Mouse (Mus musculus) stomach, embryonic 15.5 days (tissue): ENCODE measurements at regions not wholly inside any gene's neighbourhood (a gene's known extent, or its start where the extent isn't known, plus 50 kb on each side); places are given as distances from the start of the nearest gene placed in this dataset.
A peak's percentile ranks its signal among the peaks of the same experiment; 100 is the strongest.
"Not testable (repeated sequence)": the region's sequence is repeated elsewhere in the genome, so short reads cannot be mapped to it uniquely, and the experiment has no call there.

Experiments
- ATAC-seq: fragments of 200-750 bp; cut with Nextera tagmentation; 2 replicates; pipeline ENCODE4 v1.8.0; 2017; ENCODE audit warnings: low read depth, moderate number of reproducible peaks, moderate TSS enrichment; ENCODE audit not compliant: insufficient read depth, low FRiP score
- H3K27ac ChIP-seq: fragments of 300-500 bp; sonication (generic); 2 replicates; pipeline ENCODE4 v1.5.1; 2015; ENCODE audit warnings: mild to moderate bottlenecking, inconsistent platforms
- H3K27me3 ChIP-seq: fragments of 300-500 bp; sonication (generic); replicated peaks from 2 replicates; pipeline ENCODE4 v1.6.1; 2015; ENCODE audit warnings: inconsistent platforms
- H3K36me3 ChIP-seq: fragments of 300-500 bp; sonication (generic); 2 replicates; pipeline ENCODE4 v1.6.1; 2015; ENCODE audit warnings: inconsistent platforms
- H3K4me1 ChIP-seq: fragments of 300-500 bp; sonication (generic); 2 replicates; pipeline ENCODE4 v1.6.1; 2015; ENCODE audit warnings: inconsistent platforms
- H3K4me2 ChIP-seq: fragments of 300-500 bp; sonication (generic); 2 replicates; pipeline ENCODE4 v1.6.1; 2015; ENCODE audit warnings: mild to moderate bottlenecking, inconsistent platforms
- H3K4me3 ChIP-seq: fragments of 300-500 bp; sonication (generic); replicated peaks from 2 replicates; pipeline ENCODE4 v1.5.1; 2015; ENCODE audit warnings: inconsistent platforms
- H3K9ac ChIP-seq: fragments of 300-500 bp; sonication (generic); 2 replicates; pipeline ENCODE4 v1.6.1; 2015; ENCODE audit warnings: inconsistent platforms
- H3K9me3 ChIP-seq: fragments of 300-500 bp; sonication (generic); 2 replicates; pipeline ENCODE4 v1.6.1; 2016; ENCODE audit warnings: inconsistent platforms
- WGBS: fragments of 180-500 bp; shearing (Covaris S2); methylation state at CpG from one replicate; pipeline ENCODE4 v1.1.7; 2015; 5-methylcytosine and 5-hydroxymethylcytosine counted together

GRCm38 (mm10) chrX:77410812-77411211 lies 100.0 kb upstream of the Tbl1x start:
- ATAC-seq, result no peak
- Histone ChIP-seq H3K9ac (no peak overlapping the region), H3K27ac (no peak overlapping the region), H3K36me3 (no peaks in the 10 kb centered on the region), H3K27me3 (no peaks in the 10 kb centered on the region), H3K4me2 (no peak overlapping the region), H3K4me3 (no peak overlapping the region), H3K9me3 (no peaks in the 10 kb centered on the region), H3K4me1 (no peaks in the 10 kb centered on the region)

GRCm38 (mm10) chrX:77414156-77414555 lies 96.7 kb upstream of the Tbl1x start:
- no peak for ATAC-seq
- H3K27me3 ChIP-seq, result no peaks in the 10 kb centered on the region
- no peaks in the 10 kb centered on the region for H3K9me3 ChIP-seq
- no peak overlapping the region for H3K4me3 ChIP-seq
- H3K4me1 ChIP-seq, result no peaks in the 10 kb centered on the region
- H3K36me3 ChIP-seq, result no peaks in the 10 kb centered on the region
- no peak overlapping the region for H3K27ac ChIP-seq
- no peak overlapping the region for H3K4me2 ChIP-seq
- no peak overlapping the region for H3K9ac ChIP-seq

GRCm38 (mm10) chrX:77417766-77418165 lies 93.0 kb upstream of the Tbl1x start:
- H3K27ac ChIP-seq, result no peak overlapping the region
- H3K36me3 ChIP-seq, result no peaks in the 10 kb centered on the region
- ATAC-seq, result no peak
- no peaks in the 10 kb centered on the region for H3K4me1 ChIP-seq
- no peaks in the 10 kb centered on the region for H3K27me3 ChIP-seq
- H3K4me3 ChIP-seq, result no peak overlapping the region
- H3K9ac ChIP-seq, result no peak overlapping the region
- H3K4me2 ChIP-seq, result no peak overlapping the region
- no peaks in the 10 kb centered on the region for H3K9me3 ChIP-seq

- Histone ChIP-seq H3K27me3 (no peaks in the 10 kb centered on the region), H3K36me3 (no peaks in the 10 kb centered on the region), H3K27ac (no peak overlapping the region), H3K9me3 (no peaks in the 10 kb centered on the region), H3K4me2 (no peak overlapping the region), H3K4me3 (no peak overlapping the region), H3K9ac (no peak overlapping the region), H3K4me1 (no peaks in the 10 kb centered on the region)
- 64% methylated on average over 2 of the region's 2 CpGs for WGBS
- no peak for ATAC-seq
These were observed 88.6 kb upstream of the Tbl1x start for GRCm38 (mm10) chrX:77422206-77422605.

- Histone ChIP-seq H3K27ac (no peak overlapping the region), H3K27me3 (no peaks in the 10 kb centered on the region), H3K4me1 (no peaks in the 10 kb centered on the region), H3K4me3 (no peak overlapping the region), H3K36me3 (no peaks in the 10 kb centered on the region), H3K9me3 (no peaks in the 10 kb centered on the region), H3K9ac (no peak overlapping the region), H3K4me2 (no peak overlapping the region)
- WGBS, result 84% methylated on average over 3 of the region's 3 CpGs
- no peak for ATAC-seq
These were observed 85.8 kb upstream of the Tbl1x start for GRCm38 (mm10) chrX:77424792-77425727.

GRCm38 (mm10) chrX:77425728-77426102 lies 85.1 kb upstream of the Tbl1x start:
- not testable (repeated sequence) for H3K9ac ChIP-seq, H3K4me3 ChIP-seq, ATAC-seq, H3K27ac ChIP-seq, H3K36me3 ChIP-seq, H3K9me3 ChIP-seq, H3K4me2 ChIP-seq, H3K4me1 ChIP-seq, H3K27me3 ChIP-seq
- 67% methylated on average over 3 of the region's 3 CpGs for WGBS

- 83% methylated on average over 6 of the region's 6 CpGs for WGBS
These were observed 84.0 kb upstream of the Tbl1x start for GRCm38 (mm10) chrX:77426836-77427235.

GRCm38 (mm10) chrX:77432001-77432565 lies 78.7 kb upstream of the Tbl1x start:
- Histone ChIP-seq H3K27ac (peak overlapping the region; percentile 48; the same call in 1 of the 2 replicates), H3K4me1 (no peaks in the 10 kb centered on the region), H3K4me2 (no peak overlapping the region), H3K9ac (no peak overlapping the region), H3K27me3 (no peaks in the 10 kb centered on the region), H3K36me3 (no peaks in the 10 kb centered on the region), H3K9me3 (no peaks in the 10 kb centered on the region), H3K4me3 (no peak overlapping the region)
- WGBS, result 51% methylated on average over 2 of the region's 2 CpGs
- ATAC-seq, result no peak

More at GRCm38 (mm10) chrX:77426836-77427235, 84.0 kb upstream of the Tbl1x start:
- H3K4me2 ChIP-seq, H3K27ac ChIP-seq, H3K4me1 ChIP-seq, ATAC-seq, H3K9ac ChIP-seq, H3K27me3 ChIP-seq, H3K36me3 ChIP-seq, H3K4me3 ChIP-seq, H3K9me3 ChIP-seq: not testable (repeated sequence)

- peak overlapping the region; percentile 48; the same call in 1 of the 2 replicates for H3K27ac ChIP-seq
- 20% methylated on average over 27 of the region's 29 CpGs for WGBS
These were observed 77.7 kb upstream of the Tbl1x start for GRCm38 (mm10) chrX:77432846-77433810.

GRCm38 (mm10) chrX:77433811-77434192 lies 77.0 kb upstream of the Tbl1x start:
- H3K9ac ChIP-seq, result no peak overlapping the region
- H3K4me3 ChIP-seq, result peak overlapping the region; percentile 19; the same call in 1 of the 2 replicates
- 0 out of 2 replicates have a peak overlapping the region, but pooled peaks have one; percentile 48 for H3K27ac ChIP-seq

More at GRCm38 (mm10) chrX:77432846-77433810, 77.7 kb upstream of the Tbl1x start:
- Histone ChIP-seq H3K9me3 (no peaks in the 10 kb centered on the region), H3K36me3 (no peaks in the 10 kb centered on the region), H3K27me3 (no peaks in the 10 kb centered on the region), H3K4me2 (peak overlapping the region; percentile 43), H3K4me3 (peak overlapping the region; percentile 19; the same call in 1 of the 2 replicates), H3K9ac (no peak overlapping the region), H3K4me1 (no peaks in the 10 kb centered on the region)
- ATAC-seq, result peak; percentile 92

GRCm38 (mm10) chrX:77443852-77444492 lies 66.8 kb upstream of the Tbl1x start:
- Histone ChIP-seq H3K9ac (no peak overlapping the region), H3K4me3 (no peak overlapping the region), H3K4me2 (no peak overlapping the region), H3K9me3 (no peaks in the 10 kb centered on the region), H3K36me3 (no peaks in the 10 kb centered on the region), H3K4me1 (no peaks in the 10 kb centered on the region), H3K27ac (no peak overlapping the region), H3K27me3 (no peaks in the 10 kb centered on the region)
- ATAC-seq, result no peak
- 33% methylated on average over 3 of the region's 3 CpGs for WGBS

More at GRCm38 (mm10) chrX:77433811-77434192, 77.0 kb upstream of the Tbl1x start:
- no peaks in the 10 kb centered on the region for H3K4me1 ChIP-seq
- peak; percentile 15; the same call in 1 of the 2 replicates for ATAC-seq
- peak overlapping the region; percentile 43 for H3K4me2 ChIP-seq
- no peaks in the 10 kb centered on the region for H3K36me3 ChIP-seq
- H3K9me3 ChIP-seq, result no peaks in the 10 kb centered on the region
- H3K27me3 ChIP-seq, result no peaks in the 10 kb centered on the region
- 24% methylated on average over 3 of the region's 3 CpGs for WGBS
